Mouse (Mus musculus): ENCODE measurements around the gene Lrrn4cl. TPM values are rescaled to one million over a fixed set of nuclear protein-coding genes. Genes with fewer than 3 reads are reported as not detected.

Gene Lrrn4cl
- polyA plus RNA-seq, 1 experiment from 2014 or later, result 0.26 TPM

- Histone ChIP-seq H3K36me3 (replicated peaks; ENCODE audit: insufficient read depth, low read length) (peaks cover 17% of the 10 kb centered on the region), H3K27ac (ENCODE audit: low read depth) (peak overlapping the region; percentile 97), H3K4me2 (ENCODE audit: low read depth, low read length) (peak overlapping the region; percentile 94), H3K27me3 (ENCODE audit: insufficient read depth, low read length) (no peaks in the 10 kb centered on the region), H3K4me1 (ENCODE audit: insufficient read depth) (peaks cover 40% of the 10 kb centered on the region), H3K9me3 (ENCODE audit: low read length) (no peaks in the 10 kb centered on the region), H3K9ac (replicated peaks) (peak overlapping the region; percentile 97), H3K4me3 (ENCODE audit: low read depth, low read length) (peak overlapping the region; percentile 98)
- no peak for DNase-seq
- TF ChIP-seq CTCF (IDR thresholded peaks at IDR 0.05; ENCODE audit: low read depth), result no peak
- TF ChIP-seq EP300 (IDR thresholded peaks at IDR 0.05; ENCODE audit: low read depth), result no peak
- WGBS (ENCODE audit: insufficient replicate concordance), result 3% methylated on average over 13 of the region's 13 CpGs
- no peak for ATAC-seq
Observed at GRCm38 (mm10) chr19:8898576-8898975, 48.0 kb downstream of the Lrrn4cl start.

- 25% methylated on average over 3 of the region's 3 CpGs for WGBS (ENCODE audit: insufficient replicate concordance)
- no peak overlapping the region; the same call in 1 of the 2 replicates for H3K27ac ChIP-seq (ENCODE audit: low read depth)
Observed at GRCm38 (mm10) chr19:8899079-8899478, 48.5 kb downstream of the Lrrn4cl start.

DNA sequence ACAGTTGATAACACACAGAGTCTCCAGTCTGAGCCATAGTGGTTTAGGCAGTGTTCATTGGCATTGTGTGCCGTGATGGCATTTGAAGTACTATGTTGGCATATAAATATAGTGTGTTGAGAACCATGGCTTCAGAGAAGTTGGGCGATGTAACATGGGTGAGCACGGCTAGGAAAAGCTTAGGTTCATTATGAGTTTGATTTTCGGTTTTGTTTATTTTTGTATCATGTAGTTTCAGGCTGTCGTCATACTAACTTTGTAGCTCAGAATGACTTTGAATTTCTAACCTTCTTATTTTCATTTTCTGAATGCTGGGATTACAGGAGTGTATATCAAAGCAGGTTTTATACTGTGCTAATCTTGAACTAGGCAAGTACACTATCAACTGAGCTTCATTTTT, 52.8 kb downstream of the Lrrn4cl start:
- Histone ChIP-seq H3K27me3 (ENCODE audit: insufficient read depth, low read length) (no peaks in the 10 kb centered on the region), H3K9ac (replicated peaks) (no peak overlapping the region), H3K9me3 (ENCODE audit: low read length) (no peaks in the 10 kb centered on the region), H3K4me3 (ENCODE audit: low read depth, low read length) (no peak overlapping the region), H3K36me3 (replicated peaks; ENCODE audit: insufficient read depth, low read length) (peaks cover 54% of the 10 kb centered on the region), H3K4me2 (ENCODE audit: low read depth, low read length) (no peak overlapping the region), H3K27ac (ENCODE audit: low read depth) (no peak overlapping the region), H3K4me1 (ENCODE audit: insufficient read depth) (peaks cover 20% of the 10 kb centered on the region)
- ATAC-seq (no peak), DNase-seq (no peak)
- 90% methylated on average over 5 of the region's 5 CpGs for WGBS (ENCODE audit: insufficient replicate concordance)
- TF ChIP-seq CTCF (IDR thresholded peaks at IDR 0.05; ENCODE audit: low read depth) (no peak), EP300 (IDR thresholded peaks at IDR 0.05; ENCODE audit: low read depth) (no peak)

More at GRCm38 (mm10) chr19:8899079-8899478, 48.5 kb downstream of the Lrrn4cl start:
- Histone ChIP-seq H3K9ac (replicated peaks) (peak overlapping the region; percentile 97), H3K4me3 (ENCODE audit: low read depth, low read length) (peak overlapping the region; percentile 98), H3K27me3 (ENCODE audit: insufficient read depth, low read length) (no peaks in the 10 kb centered on the region), H3K4me1 (ENCODE audit: insufficient read depth) (peaks cover 35% of the 10 kb centered on the region), H3K36me3 (replicated peaks; ENCODE audit: insufficient read depth, low read length) (peaks cover 20% of the 10 kb centered on the region), H3K9me3 (ENCODE audit: low read length) (no peaks in the 10 kb centered on the region), H3K4me2 (ENCODE audit: low read depth, low read length) (peak overlapping the region; percentile 94)
- DNase-seq (no peak), ATAC-seq (no peak)
- TF ChIP-seq CTCF (IDR thresholded peaks at IDR 0.05; ENCODE audit: low read depth) (no peak), EP300 (IDR thresholded peaks at IDR 0.05; ENCODE audit: low read depth) (no peak)

Small RNA genes within 50 kb of the gene (microRNA-seq; reads per million reads assigned to microRNA genes)
- not detected for gene Mir5136

Other genes with a start within 250 kb of the Lrrn4cl start
- gene Slc22a6, start 232.7 kb upstream of the Lrrn4cl start, polyA plus RNA-seq (2015; fragmentation: Nextera tagmentation; extraction: Ambion mirVana), result not detected in 2 replicates
- not detected in 2 replicates for gene Chrm1, start 187.0 kb upstream of the Lrrn4cl start, polyA plus RNA-seq (2015; fragmentation: Nextera tagmentation; extraction: Ambion mirVana)
- 64.4 and 68.0 TPM in 2 replicates for gene Slc3a2, start 127.4 kb upstream of the Lrrn4cl start, polyA plus RNA-seq (2015; fragmentation: Nextera tagmentation; extraction: Ambion mirVana)
- gene Wdr74, start 114.9 kb upstream of the Lrrn4cl start, polyA plus RNA-seq (2015; fragmentation: Nextera tagmentation; extraction: Ambion mirVana), result 36.0 and 36.8 TPM in 2 replicates
- gene 1700092M07Rik, start 110.0 kb upstream of the Lrrn4cl start, polyA plus RNA-seq (2015; fragmentation: Nextera tagmentation; extraction: Ambion mirVana), result 0.31 and 0.43 TPM in 2 replicates
- gene Stx5a, start 109.4 kb upstream of the Lrrn4cl start, polyA plus RNA-seq (2015; fragmentation: Nextera tagmentation; extraction: Ambion mirVana), result 36.3 and 37.5 TPM in 2 replicates
- gene Nxf1, start 93.7 kb upstream of the Lrrn4cl start, polyA plus RNA-seq (2015; fragmentation: Nextera tagmentation; extraction: Ambion mirVana), result 47.9 and 49.9 TPM in 2 replicates
- 56.0 and 59.1 TPM in 2 replicates for gene Tmem223, start 79.8 kb upstream of the Lrrn4cl start, polyA plus RNA-seq (2015; fragmentation: Nextera tagmentation; extraction: Ambion mirVana)
- 76.3 and 80.3 TPM in 2 replicates for gene Tmem179b, start 76.3 kb upstream of the Lrrn4cl start, polyA plus RNA-seq (2015; fragmentation: Nextera tagmentation; extraction: Ambion mirVana)
- gene Taf6l, start 64.4 kb upstream of the Lrrn4cl start, polyA plus RNA-seq (2015; fragmentation: Nextera tagmentation; extraction: Ambion mirVana), result 6.6 and 7.9 TPM in 2 replicates
- gene Polr2g, start 52.2 kb upstream of the Lrrn4cl start, polyA plus RNA-seq (2015; fragmentation: Nextera tagmentation; extraction: Ambion mirVana), result 61.7 and 63.3 TPM in 2 replicates
- gene Zbtb3, start 48.2 kb upstream of the Lrrn4cl start, polyA plus RNA-seq (2015; fragmentation: Nextera tagmentation; extraction: Ambion mirVana), result 0.82 and 0.91 TPM in 2 replicates
- gene Ttc9c, start 31.4 kb upstream of the Lrrn4cl start, polyA plus RNA-seq (2015; fragmentation: Nextera tagmentation; extraction: Ambion mirVana), result 9.8 and 12.5 TPM in 2 replicates
- 2.1 and 2.3 TPM in 2 replicates for gene Hnrnpul2, start 30.8 kb upstream of the Lrrn4cl start, polyA plus RNA-seq (2015; fragmentation: Nextera tagmentation; extraction: Ambion mirVana)
- gene AC129217.1, start 21.0 kb upstream of the Lrrn4cl start, polyA plus RNA-seq (2015; fragmentation: Nextera tagmentation; extraction: Ambion mirVana), result not detected in 2 replicates
- gene Bscl2, start 13.3 kb upstream of the Lrrn4cl start, polyA plus RNA-seq (2015; fragmentation: Nextera tagmentation; extraction: Ambion mirVana), result 30.5 and 32.7 TPM in 2 replicates
- 0.08 and 0.23 TPM in 2 replicates for gene Gng3, start 11.6 kb upstream of the Lrrn4cl start, polyA plus RNA-seq (2015; fragmentation: Nextera tagmentation; extraction: Ambion mirVana)
- 147 TPM in 2 replicates for gene Ubxn1, start 20.7 kb downstream of the Lrrn4cl start, polyA plus RNA-seq (2015; fragmentation: Nextera tagmentation; extraction: Ambion mirVana)
- gene Uqcc3, start 30.2 kb downstream of the Lrrn4cl start, polyA plus RNA-seq (2015; fragmentation: Nextera tagmentation; extraction: Ambion mirVana), result 48.6 and 52.6 TPM in 2 replicates
- 27.5 and 31.3 TPM in 2 replicates for gene Lbhd1, start 33.0 kb downstream of the Lrrn4cl start, polyA plus RNA-seq (2015; fragmentation: Nextera tagmentation; extraction: Ambion mirVana)
- gene Gm49403, start 33.2 kb downstream of the Lrrn4cl start, polyA plus RNA-seq (2015; fragmentation: Nextera tagmentation; extraction: Ambion mirVana), result not detected in 2 replicates
- 30.5 and 32.5 TPM in 2 replicates for gene 1810009A15Rik, start 38.1 kb downstream of the Lrrn4cl start, polyA plus RNA-seq (2015; fragmentation: Nextera tagmentation; extraction: Ambion mirVana)
- not detected in 2 replicates for gene Gm49416, start 38.2 kb downstream of the Lrrn4cl start, polyA plus RNA-seq (2015; fragmentation: Nextera tagmentation; extraction: Ambion mirVana)
- gene Ints5, start 42.2 kb downstream of the Lrrn4cl start, polyA plus RNA-seq (2015; fragmentation: Nextera tagmentation; extraction: Ambion mirVana), result 11.4 and 12.1 TPM in 2 replicates
- 29.4 and 32.4 TPM in 2 replicates for gene Ganab, start 47.3 kb downstream of the Lrrn4cl start, polyA plus RNA-seq (2015; fragmentation: Nextera tagmentation; extraction: Ambion mirVana)
- gene B3gat3, start 69.6 kb downstream of the Lrrn4cl start, polyA plus RNA-seq (2015; fragmentation: Nextera tagmentation; extraction: Ambion mirVana), result 20.2 and 22.3 TPM in 2 replicates
- 2.0 and 2.5 TPM in 2 replicates for gene Rom1, start 78.6 kb downstream of the Lrrn4cl start, polyA plus RNA-seq (2015; fragmentation: Nextera tagmentation; extraction: Ambion mirVana)
- gene Eml3, start 78.8 kb downstream of the Lrrn4cl start, polyA plus RNA-seq (2015; fragmentation: Nextera tagmentation; extraction: Ambion mirVana), result 8.0 and 9.5 TPM in 2 replicates
- gene Mta2, start 91.1 kb downstream of the Lrrn4cl start, polyA plus RNA-seq (2015; fragmentation: Nextera tagmentation; extraction: Ambion mirVana), result 43.0 and 45.7 TPM in 2 replicates
- gene Tut1, start 103.1 kb downstream of the Lrrn4cl start, polyA plus RNA-seq (2015; fragmentation: Nextera tagmentation; extraction: Ambion mirVana), result 9.0 and 10.7 TPM in 2 replicates
- gene Eef1g, start 116.3 kb downstream of the Lrrn4cl start, polyA plus RNA-seq (2015; fragmentation: Nextera tagmentation; extraction: Ambion mirVana), result 129 and 134 TPM in 2 replicates
- gene Ahnak, start 138.5 kb downstream of the Lrrn4cl start, polyA plus RNA-seq (2015; fragmentation: Nextera tagmentation; extraction: Ambion mirVana), result 3.5 and 4.0 TPM in 2 replicates
- 0.85 and 3.7 TPM in 2 replicates for gene Scgb1a1, start 237.2 kb downstream of the Lrrn4cl start, polyA plus RNA-seq (2015; fragmentation: Nextera tagmentation; extraction: Ambion mirVana)